Mouse (Mus musculus) forebrain, embryonic 13.5 days (tissue): ENCODE results near the gene D630045J12Rik. TPM values are rescaled to one million over a fixed set of nuclear protein-coding genes. Genes with fewer than 3 reads are reported as not detected.

Source experiments
- ATAC-seq: fragments of 200-750 bp; cut with Nextera tagmentation; 2 replicates; pipeline ENCODE4 v1.8.0; 2017
- H3K27ac ChIP-seq: fragments of 300-500 bp; sonication (generic); 2 replicates; pipeline ENCODE4 v1.5.1; 2015; ENCODE audit warnings: inconsistent platforms, mild to moderate bottlenecking, moderate library complexity
- H3K27me3 ChIP-seq: fragments of 300-500 bp; sonication (generic); 2 replicates; pipeline ENCODE4 v1.6.1; 2015; ENCODE audit warnings: mild to moderate bottlenecking, inconsistent platforms
- H3K36me3 ChIP-seq: fragments of 300-500 bp; sonication (generic); 2 replicates; pipeline ENCODE4 v1.6.1; 2015; ENCODE audit warnings: mild to moderate bottlenecking, inconsistent platforms; ENCODE audit not compliant: poor library complexity, severe bottlenecking
- H3K4me1 ChIP-seq: fragments of 300-500 bp; sonication (generic); 2 replicates; pipeline ENCODE4 v1.6.1; 2015; ENCODE audit warnings: inconsistent platforms
- H3K4me2 ChIP-seq: fragments of 300-500 bp; sonication (generic); 2 replicates; pipeline ENCODE4 v1.6.1; 2015; ENCODE audit warnings: inconsistent platforms, mild to moderate bottlenecking, moderate library complexity
- H3K4me3 ChIP-seq: fragments of 300-500 bp; sonication (generic); 2 replicates; pipeline ENCODE4 v1.5.1; 2015; ENCODE audit warnings: mild to moderate bottlenecking, inconsistent platforms
- H3K9ac ChIP-seq: fragments of 300-500 bp; sonication (generic); 2 replicates; pipeline ENCODE4 v1.6.1; 2015; ENCODE audit warnings: mild to moderate bottlenecking, inconsistent platforms
- H3K9me3 ChIP-seq: fragments of 300-500 bp; sonication (generic); replicated peaks from 2 replicates; pipeline ENCODE4 v1.6.1; 2016; ENCODE audit warnings: inconsistent platforms
- WGBS: fragments of 180-500 bp; shearing (Covaris S2); methylation state at CpG from one replicate; pipeline ENCODE4 v1.1.7; 2015; 5-methylcytosine and 5-hydroxymethylcytosine counted together
- polyA plus RNA-seq: library from polyadenylated mRNA; unstranded; fragments of >200 nt; fragmentation: Nextera tagmentation; extraction: Ambion mirVana; gene quantifications from 2 replicates; pipeline ENCODE4 v1.2.1, GENCODE M21; 2015

The D630045J12Rik gene
- 10.9 and 12.4 TPM in 2 replicates for polyA plus RNA-seq

DNA sequence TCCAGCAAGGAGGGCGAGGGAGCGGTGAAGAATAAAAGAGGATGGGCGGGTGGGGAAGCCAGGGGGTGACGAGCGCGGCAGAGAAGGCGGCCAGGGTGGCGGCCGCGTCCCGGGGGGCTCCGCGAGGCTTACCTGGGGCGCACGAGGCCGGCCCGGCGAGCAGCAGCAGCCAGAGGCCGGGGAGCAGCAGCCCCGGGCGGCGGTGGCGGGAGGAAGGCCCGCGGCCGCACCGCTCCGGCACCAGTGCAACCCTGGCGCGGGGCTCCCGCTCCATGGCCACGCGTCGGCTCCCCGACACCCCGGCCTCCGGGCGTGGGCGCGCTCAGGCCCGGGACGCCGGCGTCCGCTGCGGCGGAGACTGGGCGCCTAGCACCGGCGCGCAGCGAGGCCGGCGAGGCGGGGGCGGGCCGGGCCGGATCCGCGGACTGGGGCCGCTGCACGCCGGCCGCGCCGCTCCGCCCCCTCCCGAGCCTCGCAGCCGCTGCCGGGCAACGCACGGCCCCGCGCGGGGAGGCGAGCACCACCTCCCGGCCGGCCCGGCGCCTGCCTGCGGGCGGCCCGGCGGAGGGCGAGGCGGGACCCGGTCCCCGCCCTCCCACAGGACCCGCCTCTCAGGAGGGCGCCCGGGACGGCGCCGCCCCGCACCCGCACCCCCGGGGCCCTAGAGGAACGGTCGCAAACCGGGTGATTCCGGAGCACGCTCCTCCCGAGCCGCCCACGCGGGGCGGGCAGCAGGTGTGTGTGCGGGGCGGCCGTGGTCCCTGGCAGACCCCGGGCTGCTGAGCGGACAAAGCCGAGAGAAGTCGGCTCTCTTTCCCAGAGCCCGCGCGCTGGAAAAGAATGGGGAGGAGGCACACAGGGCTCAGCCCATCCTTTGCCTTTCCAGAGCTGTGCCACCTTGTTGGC, at the start of gene D630045J12Rik:
TSS of gene D630045J12Rik (minus strand) at position 274 of the 906 bp plus-strand sequence.
- peak within 1 kb of the TSS; percentile 92 for H3K4me3 ChIP-seq
- H3K27me3 ChIP-seq = 0 out of 2 replicates have a peak, but pooled peaks cover 3% of the 10 kb centered on the region
- WGBS = under 1% methylated on average over 85 of the region's 118 CpGs
- ATAC-seq = peak; percentile 95
- peak within 1 kb of the TSS; percentile 81 for H3K4me2 ChIP-seq
- H3K4me1 ChIP-seq = peaks cover 37% of the 10 kb centered on the region
- peak within 1 kb of the TSS; percentile 99 for H3K9ac ChIP-seq
- H3K36me3 ChIP-seq = no peaks in the 10 kb centered on the region
- no peaks in the 10 kb centered on the region for H3K9me3 ChIP-seq
- peak within 1 kb of the TSS; percentile 93 for H3K27ac ChIP-seq

DNA sequence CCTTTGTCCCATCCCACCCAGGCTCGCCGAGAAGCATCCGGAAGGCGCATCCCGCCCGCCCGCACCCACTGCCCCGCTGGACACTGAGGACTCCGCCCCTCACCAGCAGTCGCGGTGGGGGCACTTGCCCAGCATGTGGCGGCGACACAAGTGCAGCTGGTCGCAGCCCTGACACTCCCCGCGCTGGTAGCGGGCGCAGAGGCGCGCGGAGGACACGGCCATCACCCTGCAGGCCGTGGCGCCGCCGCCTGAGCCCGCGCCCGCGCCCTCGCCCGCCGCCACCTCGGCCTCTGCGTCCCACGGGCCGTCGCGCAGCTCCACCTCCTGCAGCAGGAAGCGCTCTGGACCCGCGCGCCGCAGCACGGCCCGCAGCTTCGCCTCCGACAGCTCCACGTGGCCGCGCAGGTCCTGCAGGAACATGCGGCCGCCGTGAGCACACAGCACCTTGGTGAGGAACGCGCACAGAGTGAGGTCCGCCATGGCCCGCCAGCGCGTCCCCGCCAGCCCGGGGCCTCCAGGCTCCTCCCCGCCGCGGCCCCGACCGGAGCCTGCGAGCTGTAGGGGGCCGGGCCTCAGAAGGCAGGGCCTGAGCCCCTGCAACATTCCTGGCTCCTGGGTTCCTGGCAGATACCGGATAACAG, 45.1 kb upstream of the D630045J12Rik start, which contains the start of gene Zc3hav1l:
TSS of gene Zc3hav1l (minus strand) at position 499 of the 641 bp plus-strand sequence.
- H3K4me2 ChIP-seq = peak within 1 kb of the TSS; percentile 68
- H3K4me3 ChIP-seq = peak within 1 kb of the TSS; percentile 83
- no peaks in the 10 kb centered on the region for H3K9me3 ChIP-seq
- H3K27ac ChIP-seq = peak within 1 kb of the TSS; percentile 89
- peak within 1 kb of the TSS; percentile 96 for H3K9ac ChIP-seq
- no peaks in the 10 kb centered on the region for H3K27me3 ChIP-seq
- under 1% methylated on average over 59 of the region's 70 CpGs for WGBS
- peak; percentile 97 for ATAC-seq
- peaks cover 12% of the 10 kb centered on the region for H3K4me1 ChIP-seq
- peaks cover 27% of the 10 kb centered on the region for H3K36me3 ChIP-seq

DNA sequence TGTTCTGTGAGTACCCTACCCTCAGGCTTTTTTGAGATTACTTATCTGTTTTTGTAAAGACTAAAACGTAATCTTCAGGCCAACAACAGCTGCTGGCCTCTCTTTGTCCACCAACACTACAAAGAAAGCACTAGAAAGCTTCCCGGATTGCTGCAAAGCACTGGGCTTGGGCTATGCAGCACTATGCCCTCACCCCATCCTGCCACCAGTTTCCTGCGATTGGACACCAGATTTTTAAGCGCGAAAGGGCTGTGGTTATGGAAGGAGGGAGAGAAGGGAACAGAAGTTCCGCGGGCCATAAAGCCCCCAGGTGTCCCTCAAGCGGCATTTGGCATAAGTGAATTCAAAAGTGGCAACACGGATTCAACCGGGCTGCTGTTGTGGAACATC, 44.4 kb upstream of the D630045J12Rik start:
- Histone ChIP-seq H3K9ac (peak overlapping the region; percentile 96), H3K4me2 (peak overlapping the region; percentile 68), H3K9me3 (no peaks in the 10 kb centered on the region), H3K27ac (peak overlapping the region; percentile 89), H3K4me3 (peak overlapping the region; percentile 83), H3K27me3 (no peaks in the 10 kb centered on the region), H3K36me3 (peaks cover 29% of the 10 kb centered on the region), H3K4me1 (peaks cover 12% of the 10 kb centered on the region)
- under 1% methylated on average over 10 of the region's 10 CpGs for WGBS
- peak; percentile 39 for ATAC-seq

DNA sequence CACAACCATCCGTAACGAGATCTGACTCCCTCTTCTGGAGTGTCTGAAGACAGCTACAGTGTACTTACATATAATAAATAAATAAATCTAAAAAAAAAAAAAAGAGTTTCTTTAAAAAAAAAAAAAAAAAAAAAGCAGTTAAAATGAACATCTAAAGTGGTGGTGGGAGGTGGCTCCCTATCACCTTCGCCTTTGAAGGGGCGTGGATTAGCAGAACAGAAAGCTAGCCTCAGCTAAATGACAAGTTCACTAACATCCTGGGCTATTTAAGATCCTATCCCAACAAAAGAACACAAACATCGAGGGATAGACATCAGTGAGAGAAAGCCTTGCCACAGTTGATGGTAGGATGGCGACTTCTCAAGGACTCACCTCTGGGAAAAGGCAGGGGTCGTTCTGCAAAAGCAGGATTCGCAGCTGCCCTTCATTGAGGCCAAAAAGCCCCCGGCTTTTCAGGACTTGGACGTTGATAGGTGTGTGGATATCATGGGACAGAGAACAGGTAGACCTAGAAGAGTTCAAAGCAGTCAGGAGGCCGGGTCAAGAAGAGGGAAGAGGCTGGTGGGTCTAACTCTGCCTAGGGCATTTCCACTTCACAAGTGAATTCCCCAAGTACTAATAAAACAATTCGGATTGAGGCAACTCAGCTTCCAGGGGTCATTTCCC, 43.9 kb upstream of the D630045J12Rik start:
- Histone ChIP-seq H3K4me1 (peaks cover 15% of the 10 kb centered on the region), H3K36me3 (peaks cover 29% of the 10 kb centered on the region), H3K4me3 (peak overlapping the region; percentile 83), H3K9me3 (no peaks in the 10 kb centered on the region), H3K9ac (peak overlapping the region; percentile 96), H3K27me3 (no peaks in the 10 kb centered on the region), H3K4me2 (peak overlapping the region; percentile 68), H3K27ac (peak overlapping the region; percentile 89)
- 46% methylated on average over 12 of the region's 12 CpGs for WGBS
- no peak for ATAC-seq

DNA sequence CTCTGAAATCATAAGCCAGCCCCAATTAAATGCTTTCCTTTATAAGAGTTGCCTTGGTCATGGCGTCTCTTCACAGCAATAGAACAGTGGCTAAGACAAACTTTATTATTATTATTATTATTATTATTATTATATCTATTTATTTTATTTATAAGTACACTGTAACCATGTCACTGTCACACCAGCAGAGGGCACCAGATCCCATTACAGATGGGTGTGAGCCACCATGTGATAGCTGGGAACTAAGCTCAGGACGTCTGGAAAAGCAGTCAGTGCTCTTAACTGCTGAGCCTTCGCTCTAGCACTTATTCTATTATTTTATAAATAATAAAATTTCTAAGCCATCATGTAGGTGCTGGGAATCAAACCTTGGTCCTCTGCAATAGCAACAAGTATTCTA, 39.9 kb upstream of the D630045J12Rik start:
- Histone ChIP-seq H3K27me3 (peaks cover 5% of the 10 kb centered on the region; the same call in 1 of the 2 replicates), H3K27ac (no peak overlapping the region), H3K9me3 (no peaks in the 10 kb centered on the region), H3K4me1 (peaks cover 11% of the 10 kb centered on the region), H3K36me3 (peaks cover 59% of the 10 kb centered on the region), H3K4me2 (no peak overlapping the region), H3K9ac (no peak overlapping the region), H3K4me3 (no peak overlapping the region)
- ATAC-seq = no peak
- WGBS = 45% methylated on average over 3 of the region's 3 CpGs

DNA sequence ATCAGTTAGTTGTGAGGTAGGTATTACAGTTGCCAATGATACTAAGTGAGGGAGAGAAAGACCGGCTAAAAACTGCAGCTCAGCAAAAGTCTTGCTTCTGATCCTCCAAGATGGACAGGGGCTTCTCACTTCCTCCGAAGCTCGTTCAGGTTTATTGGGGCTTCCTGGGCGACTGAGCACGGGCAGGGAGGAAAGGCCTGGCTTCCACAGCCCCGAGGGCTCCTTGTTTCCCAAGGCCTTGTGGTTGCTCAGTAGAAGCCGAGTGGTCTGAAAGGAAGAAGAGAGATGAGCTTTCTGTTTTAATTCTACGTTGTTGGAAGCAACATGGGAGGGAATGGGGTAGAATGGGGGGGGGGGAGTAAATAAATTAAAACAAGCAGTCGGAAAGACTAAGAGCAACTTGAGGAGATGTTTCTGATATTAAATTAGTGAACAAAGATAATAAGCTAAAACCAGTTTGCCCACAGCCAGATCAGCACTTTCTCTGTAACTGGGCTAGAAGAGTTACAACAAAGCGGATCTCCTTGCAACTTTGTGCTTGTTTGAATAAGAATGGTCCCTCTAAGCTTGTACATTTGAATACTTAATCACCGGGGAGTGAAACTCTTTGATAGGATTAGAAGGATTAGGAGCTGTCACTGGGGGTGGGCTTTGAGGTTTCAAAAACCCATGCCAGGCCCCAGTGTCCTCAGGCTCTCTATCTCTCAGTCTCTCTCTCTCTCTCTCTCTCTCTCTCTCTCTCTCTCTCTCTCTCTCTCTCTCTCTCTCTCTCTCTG, 39.2 kb upstream of the D630045J12Rik start:
- H3K27me3 ChIP-seq = peaks cover 5% of the 10 kb centered on the region; the same call in 1 of the 2 replicates
- no peak overlapping the region for H3K4me3 ChIP-seq
- H3K27ac ChIP-seq = no peak overlapping the region
- WGBS = 14% methylated on average over 11 of the region's 11 CpGs
- no peaks in the 10 kb centered on the region for H3K9me3 ChIP-seq
- peaks cover 65% of the 10 kb centered on the region for H3K36me3 ChIP-seq
- H3K4me2 ChIP-seq = no peak overlapping the region
- H3K4me1 ChIP-seq = peaks cover 8% of the 10 kb centered on the region
- ATAC-seq = no peak; the same call in 1 of the 2 replicates
- 0 out of 2 replicates have a peak overlapping the region, but pooled peaks have one; percentile 0 for H3K9ac ChIP-seq

DNA sequence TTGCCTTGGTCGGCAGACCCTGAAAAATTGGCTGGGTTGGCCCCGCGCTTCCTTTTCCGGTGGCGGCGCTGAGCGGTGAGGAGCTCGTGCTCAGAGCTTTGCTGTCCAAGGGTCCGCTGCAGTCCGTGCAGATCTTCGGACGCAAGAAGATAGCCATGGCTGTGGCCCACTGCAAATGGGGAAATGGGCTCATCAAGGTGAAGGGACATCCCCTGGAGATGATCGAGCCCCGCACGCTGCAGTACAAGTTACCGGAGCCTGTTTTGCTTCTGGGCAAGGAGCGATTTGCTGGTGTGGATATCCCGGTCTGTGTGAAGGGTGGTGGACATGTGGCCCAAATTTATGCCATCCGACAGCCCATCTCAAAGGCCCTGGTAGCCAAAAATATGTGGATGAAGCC, 30.6 kb upstream of the D630045J12Rik start:
- Histone ChIP-seq H3K4me2 (no peak overlapping the region), H3K27ac (no peak overlapping the region), H3K36me3 (peaks cover 42% of the 10 kb centered on the region), H3K9ac (no peak overlapping the region), H3K27me3 (no peaks in the 10 kb centered on the region), H3K9me3 (peaks cover 9% of the 10 kb centered on the region), H3K4me3 (no peak overlapping the region), H3K4me1 (no peaks in the 10 kb centered on the region)
- 97% methylated on average over 19 of the region's 19 CpGs for WGBS
- ATAC-seq = no peak

DNA sequence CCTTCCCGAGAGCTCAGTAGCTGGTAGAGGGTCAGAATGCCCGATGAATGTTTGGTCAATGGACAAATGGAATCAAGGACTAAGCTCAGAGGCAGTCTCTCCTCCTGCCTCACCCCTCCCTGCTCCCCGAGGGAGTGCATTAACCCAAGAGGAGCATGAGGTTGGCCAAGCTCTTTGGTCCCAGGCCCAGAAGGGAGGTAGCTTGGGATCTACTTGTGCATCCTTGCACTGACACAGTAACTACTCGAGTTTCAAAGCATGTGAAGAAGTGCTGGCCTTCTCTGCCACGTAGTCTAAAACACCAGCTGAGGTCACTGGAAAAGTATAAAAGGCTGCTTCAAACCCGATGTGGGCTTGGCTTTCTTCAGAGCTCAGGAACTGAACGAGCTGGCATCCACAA, 10.7 kb upstream of the D630045J12Rik start:
- no peaks in the 10 kb centered on the region for H3K4me1 ChIP-seq
- no peaks in the 10 kb centered on the region for H3K36me3 ChIP-seq
- H3K27me3 ChIP-seq = no peaks in the 10 kb centered on the region
- H3K9ac ChIP-seq = no peak overlapping the region
- H3K9me3 ChIP-seq = no peaks in the 10 kb centered on the region
- H3K27ac ChIP-seq = no peak overlapping the region
- no peak overlapping the region for H3K4me3 ChIP-seq
- WGBS = 76% methylated on average over 7 of the region's 7 CpGs
- ATAC-seq = no peak
- no peak overlapping the region for H3K4me2 ChIP-seq

DNA sequence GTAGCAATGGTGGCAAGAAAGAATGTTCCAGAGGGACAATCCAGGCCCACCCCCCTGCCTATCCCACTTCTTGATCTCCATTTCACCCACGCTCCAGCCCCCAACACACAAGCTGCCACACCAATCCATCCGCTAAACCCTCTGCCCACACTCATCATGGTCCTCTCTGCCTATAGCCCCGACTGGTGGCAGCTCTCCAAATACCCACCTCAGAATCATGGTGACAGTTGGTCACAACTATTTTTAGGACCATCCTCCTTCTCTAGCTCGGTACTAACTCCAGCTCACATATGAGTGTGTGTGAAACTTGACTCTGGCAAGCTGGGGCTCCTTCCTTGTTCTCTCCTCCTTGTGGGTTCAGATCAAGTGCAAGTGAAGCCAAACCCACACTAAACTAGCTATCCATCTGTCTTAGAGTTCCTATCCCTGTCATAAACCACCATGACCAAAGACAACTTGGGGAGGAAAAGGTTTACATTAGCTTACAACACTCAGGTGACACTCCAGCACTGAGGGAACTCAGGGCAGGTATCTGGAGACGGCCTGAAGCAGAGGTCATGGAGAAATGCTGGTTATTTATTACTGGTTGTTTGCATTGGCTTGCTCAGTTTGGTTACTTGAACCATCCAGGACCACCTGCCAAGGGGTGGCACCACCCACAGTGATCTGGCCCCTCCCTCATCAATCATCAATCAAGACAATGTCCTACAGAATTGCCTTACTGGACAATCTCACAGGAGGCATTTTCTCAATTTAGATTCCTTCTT, 9.8 kb upstream of the D630045J12Rik start:
- Histone ChIP-seq H3K9ac (no peak overlapping the region), H3K27me3 (no peaks in the 10 kb centered on the region), H3K4me3 (no peak overlapping the region), H3K27ac (no peak overlapping the region), H3K4me1 (no peaks in the 10 kb centered on the region), H3K36me3 (no peaks in the 10 kb centered on the region), H3K9me3 (no peaks in the 10 kb centered on the region), H3K4me2 (no peak overlapping the region)
- ATAC-seq = no peak
- WGBS = 82% methylated on average over 5 of the region's 5 CpGs

DNA sequence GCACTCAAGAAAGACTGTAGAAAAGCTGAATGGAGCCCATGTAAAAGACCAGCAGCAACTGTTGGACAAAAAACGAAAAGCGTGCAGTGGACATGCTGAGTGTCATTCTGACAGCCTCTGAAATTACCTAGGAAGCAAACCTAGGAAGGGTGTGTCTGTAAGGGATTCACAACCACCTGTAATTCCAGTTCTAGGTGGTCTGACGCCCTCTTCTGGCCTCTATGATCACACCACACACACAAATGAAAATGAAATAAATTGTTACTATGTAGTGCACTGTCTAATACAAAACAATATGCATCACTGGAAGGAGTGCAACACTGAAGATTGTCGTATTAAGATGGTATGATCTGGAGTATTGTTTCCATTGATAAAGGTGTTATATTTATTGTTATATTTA, 8.1 kb upstream of the D630045J12Rik start:
- no peak overlapping the region for H3K9ac ChIP-seq
- no peaks in the 10 kb centered on the region for H3K9me3 ChIP-seq
- H3K4me1 ChIP-seq = no peaks in the 10 kb centered on the region
- no peaks in the 10 kb centered on the region for H3K27me3 ChIP-seq
- no peak overlapping the region for H3K4me3 ChIP-seq
- no peak for ATAC-seq
- H3K4me2 ChIP-seq = no peak overlapping the region
- 71% methylated on average over 4 of the region's 4 CpGs for WGBS
- H3K36me3 ChIP-seq = no peaks in the 10 kb centered on the region
- H3K27ac ChIP-seq = no peak overlapping the region

DNA sequence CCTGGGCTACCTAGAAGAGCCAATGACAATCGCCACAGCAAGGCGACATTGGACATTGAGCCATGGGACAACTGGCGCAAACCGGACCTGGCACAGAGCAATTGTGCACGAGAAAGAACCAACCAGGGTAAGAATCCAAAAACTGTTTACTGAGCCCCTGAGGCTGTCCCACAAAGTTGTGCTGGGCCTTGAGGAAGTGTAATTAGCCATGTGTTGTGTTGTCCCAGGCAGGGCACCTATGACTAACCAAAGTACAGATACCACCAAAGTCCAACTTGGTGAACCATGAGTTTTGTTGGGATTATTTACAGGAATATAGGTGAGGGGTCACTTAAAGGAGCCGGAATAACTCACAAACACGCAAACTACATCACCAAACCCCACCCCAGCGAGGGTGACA, 3.7 kb upstream of the D630045J12Rik start:
- H3K4me3 ChIP-seq = no peak overlapping the region
- 95% methylated on average over 8 of the region's 8 CpGs for WGBS
- H3K4me2 ChIP-seq = no peak overlapping the region
- H3K27me3 ChIP-seq = 0 out of 2 replicates have a peak, but pooled peaks cover 3% of the 10 kb centered on the region
- no peaks in the 10 kb centered on the region for H3K36me3 ChIP-seq
- H3K27ac ChIP-seq = no peak overlapping the region
- no peak for ATAC-seq
- H3K9me3 ChIP-seq = no peaks in the 10 kb centered on the region
- H3K4me1 ChIP-seq = peaks cover 11% of the 10 kb centered on the region
- no peak overlapping the region for H3K9ac ChIP-seq
